Mouse (Mus musculus) midbrain, postnatal 0 days (tissue): Measurements from ENCODE around the gene Tbc1d22b. TPM values are rescaled to one million over a fixed set of nuclear protein-coding genes. Genes with fewer than 3 reads are reported as not detected.

Source experiments
- ATAC-seq: fragments of 200-750 bp; cut with Nextera tagmentation; 2 replicates; pipeline ENCODE4 v1.8.0; 2017; ENCODE audit warnings: moderate number of reproducible peaks, mild to moderate bottlenecking, moderate TSS enrichment, moderate library complexity; ENCODE audit not compliant: low FRiP score
- DNase-seq: peaks from one replicate; pipeline ENCODE4 v3.0.0-alpha.2; 2015; ENCODE audit warnings: low spot score
- H3K27ac ChIP-seq: fragments of 300-500 bp; sonication (generic); 2 replicates; pipeline ENCODE4 v1.5.1; 2014; ENCODE audit warnings: low read depth, mild to moderate bottlenecking, low read length, mixed read lengths
- H3K27me3 ChIP-seq: fragments of 300-500 bp; sonication (generic); 2 replicates; pipeline ENCODE4 v1.6.1; 2014; ENCODE audit warnings: low read length, control low read depth, mixed read lengths; ENCODE audit not compliant: insufficient read depth
- H3K36me3 ChIP-seq: fragments of 300-500 bp; sonication (generic); 2 replicates; pipeline ENCODE4 v1.6.1; 2014; ENCODE audit warnings: low read length, control low read depth, mixed read lengths; ENCODE audit not compliant: insufficient read depth
- H3K4me1 ChIP-seq: fragments of 300-500 bp; sonication (generic); 2 replicates; pipeline ENCODE4 v1.6.1; 2014; ENCODE audit warnings: mild to moderate bottlenecking, control low read depth, antibody characterized with exemption, low read length, mixed read lengths; ENCODE audit not compliant: insufficient read depth
- H3K4me2 ChIP-seq: fragments of 300-500 bp; sonication (generic); 2 replicates; pipeline ENCODE4 v1.6.1; 2014; ENCODE audit warnings: low read depth, mild to moderate bottlenecking, low read length, mixed read lengths; ENCODE audit not compliant: poor library complexity, severe bottlenecking
- H3K4me3 ChIP-seq: fragments of 300-500 bp; sonication (generic); 2 replicates; pipeline ENCODE4 v1.5.1; 2014; ENCODE audit warnings: low read depth, mild to moderate bottlenecking, low read length, moderate library complexity
- H3K9ac ChIP-seq: fragments of 300-500 bp; sonication (generic); replicated peaks from 2 replicates; pipeline ENCODE4 v1.6.1; 2014; ENCODE audit warnings: mild to moderate bottlenecking, low read length, moderate library complexity, mixed read lengths; ENCODE audit not compliant: poor library complexity, severe bottlenecking
- H3K9me3 ChIP-seq: fragments of 300-500 bp; sonication (generic); 2 replicates; pipeline ENCODE4 v1.6.1; 2016; ENCODE audit warnings: low read length, control low read depth
- CTCF ChIP-seq: IDR thresholded peaks from 2 replicates; pipeline ENCODE4 v1.5.1; 2016; ENCODE audit warnings: antibody characterized with exemption, mild to moderate bottlenecking
- WGBS: fragments of 180-500 bp; shearing (Covaris S2); extraction: QIAGEN DNeasy Blood & Tissue Kit; methylation state at CpG from one replicate; pipeline ENCODE4 v1.1.7; 2014; 5-methylcytosine and 5-hydroxymethylcytosine counted together
- polyA plus RNA-seq: library from polyadenylated mRNA; unstranded; fragments of >200 nt; fragmentation: Nextera tagmentation; extraction: Ambion mirVana; gene quantifications from 2 replicates; pipeline ENCODE4 v1.2.1, GENCODE M21; 2015
- total RNA-seq: library from RNA; depleted of rRNA; stranded (reverse); fragments of >200 nt; gene quantifications from 2 replicates; pipeline ENCODE4 v1.2.3, GENCODE M21; 2014

The Tbc1d22b gene
- total and polyA plus RNA-seq, 2 experiments from 2014 or later: 30.7 to 52.0 TPM

GRCm38 (mm10) chr17:29519731-29520130, 29.9 kb upstream of the Tbc1d22b start:
- no peak overlapping the region for H3K4me3 ChIP-seq
- no peaks in the 10 kb centered on the region for H3K4me1 ChIP-seq
- no peak overlapping the region for H3K27ac ChIP-seq
- no peak for TF ChIP-seq CTCF
- H3K27me3 ChIP-seq: no peaks in the 10 kb centered on the region
- DNase-seq (no peak), ATAC-seq (no peak)
- no peak overlapping the region for H3K4me2 ChIP-seq
- H3K36me3 ChIP-seq: no peaks in the 10 kb centered on the region
- H3K9me3 ChIP-seq: no peaks in the 10 kb centered on the region
- WGBS: 82% methylated on average over 8 of the region's 8 CpGs
- no peak overlapping the region for H3K9ac ChIP-seq

GRCm38 (mm10) chr17:29525613-29526012, 24.0 kb upstream of the Tbc1d22b start:
- no peak overlapping the region for H3K4me3 ChIP-seq
- TF ChIP-seq CTCF: peak; percentile 17; the same call in 1 of the 2 replicates
- no peak overlapping the region for H3K4me2 ChIP-seq
- DNase-seq: no peak
- ATAC-seq: no peak
- H3K9ac ChIP-seq: no peak overlapping the region
- H3K4me1 ChIP-seq: no peaks in the 10 kb centered on the region
- 76% methylated on average over 2 of the region's 2 CpGs for WGBS
- no peaks in the 10 kb centered on the region for H3K27me3 ChIP-seq
- H3K36me3 ChIP-seq: no peaks in the 10 kb centered on the region
- H3K9me3 ChIP-seq: no peaks in the 10 kb centered on the region
- H3K27ac ChIP-seq: no peak overlapping the region

GRCm38 (mm10) chr17:29528568-29529187, 20.9 kb upstream of the Tbc1d22b start:
- no peak overlapping the region for H3K27ac ChIP-seq
- H3K36me3 ChIP-seq: no peaks in the 10 kb centered on the region
- WGBS: 84% methylated on average over 8 of the region's 8 CpGs
- H3K4me1 ChIP-seq: no peaks in the 10 kb centered on the region
- H3K4me2 ChIP-seq: no peak overlapping the region
- TF ChIP-seq CTCF: peak; percentile 67
- no peak overlapping the region for H3K4me3 ChIP-seq
- DNase-seq: peak; percentile 21
- H3K9ac ChIP-seq: no peak overlapping the region
- no peaks in the 10 kb centered on the region for H3K9me3 ChIP-seq
- no peaks in the 10 kb centered on the region for H3K27me3 ChIP-seq
- no peak for ATAC-seq

GRCm38 (mm10) chr17:29530508-29530907, 19.1 kb upstream of the Tbc1d22b start:
- no peak overlapping the region for H3K4me2 ChIP-seq
- 87% methylated on average over 6 of the region's 6 CpGs for WGBS
- no peaks in the 10 kb centered on the region for H3K4me1 ChIP-seq
- ATAC-seq: no peak
- H3K4me3 ChIP-seq: no peak overlapping the region
- H3K27me3 ChIP-seq: no peaks in the 10 kb centered on the region
- H3K9me3 ChIP-seq: no peaks in the 10 kb centered on the region
- H3K9ac ChIP-seq: no peak overlapping the region
- H3K36me3 ChIP-seq: no peaks in the 10 kb centered on the region
- no peak for DNase-seq
- H3K27ac ChIP-seq: no peak overlapping the region
- TF ChIP-seq CTCF: no peak

DNA sequence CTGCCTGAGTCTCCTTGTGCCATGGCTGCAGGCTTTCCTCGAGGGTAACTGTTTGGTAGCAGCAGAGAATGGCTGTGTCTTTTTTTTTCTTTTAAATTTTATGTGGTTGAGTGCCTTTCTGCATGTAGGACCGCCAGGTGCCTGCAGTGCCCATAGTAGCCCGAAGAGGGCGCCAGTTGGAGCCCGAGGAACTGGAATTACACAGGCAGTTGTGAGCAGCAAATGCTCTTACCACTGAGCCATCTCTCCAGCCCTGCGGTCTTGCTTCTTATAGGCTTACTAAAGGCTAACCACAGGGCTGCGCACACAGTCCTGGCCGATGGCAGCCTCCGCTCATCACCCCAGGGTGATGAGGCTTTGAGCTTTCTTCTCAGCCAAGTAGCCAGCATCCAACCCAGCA, 18.3 kb upstream of the Tbc1d22b start:
- Histone ChIP-seq H3K4me1 (no peaks in the 10 kb centered on the region), H3K36me3 (no peaks in the 10 kb centered on the region), H3K9ac (no peak overlapping the region), H3K27ac (no peak overlapping the region), H3K4me3 (no peak overlapping the region), H3K4me2 (no peak overlapping the region), H3K9me3 (no peaks in the 10 kb centered on the region), H3K27me3 (no peaks in the 10 kb centered on the region)
- ATAC-seq (no peak), DNase-seq (no peak)
- WGBS: 76% methylated on average over 9 of the region's 9 CpGs
- peak; percentile 37 for TF ChIP-seq CTCF

DNA sequence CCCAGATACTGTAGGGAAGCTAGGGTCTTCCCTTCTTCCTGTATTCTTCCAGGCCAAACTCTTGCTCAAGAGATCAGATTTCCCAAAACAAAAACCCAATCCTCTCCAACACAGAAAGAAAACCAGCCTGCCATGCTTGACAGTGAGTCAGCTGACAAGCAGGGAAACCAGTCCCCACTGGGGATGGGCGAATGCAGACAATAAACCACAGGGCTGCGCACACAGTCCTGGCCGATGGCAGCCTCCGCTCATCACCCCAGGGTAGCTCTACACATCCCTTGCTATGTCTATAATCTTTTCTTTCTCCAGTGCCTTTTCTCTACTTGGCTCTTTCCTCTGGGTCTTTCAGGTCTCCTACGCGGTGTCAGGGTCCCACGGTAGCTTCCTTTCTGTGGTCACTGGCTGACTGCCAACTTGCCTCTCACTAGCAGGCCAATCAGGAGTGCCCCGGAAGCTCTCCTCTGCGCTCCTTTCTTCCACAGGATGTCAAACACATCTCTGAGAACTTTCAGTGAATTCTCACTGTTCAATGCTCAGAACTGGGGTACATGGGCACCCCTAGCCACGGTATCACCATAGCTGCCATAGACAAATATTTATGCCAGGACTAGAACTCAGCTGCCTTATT, 17.7 kb upstream of the Tbc1d22b start:
- DNase-seq: peak; percentile 17
- no peak overlapping the region for H3K4me3 ChIP-seq
- ATAC-seq: no peak
- no peaks in the 10 kb centered on the region for H3K36me3 ChIP-seq
- H3K4me2 ChIP-seq: no peak overlapping the region
- H3K27me3 ChIP-seq: no peaks in the 10 kb centered on the region
- no peaks in the 10 kb centered on the region for H3K9me3 ChIP-seq
- WGBS: 57% methylated on average over 10 of the region's 10 CpGs
- no peaks in the 10 kb centered on the region for H3K4me1 ChIP-seq
- TF ChIP-seq CTCF: no peak
- no peak overlapping the region for H3K9ac ChIP-seq
- no peak overlapping the region for H3K27ac ChIP-seq
